Mouse (Mus musculus) retina, embryonic 14.5 days (tissue): Measurements from ENCODE around the gene Zc3h7b.

Experiments
- DNase-seq: peaks from one replicate; pipeline ENCODE4 v3.0.0-alpha.2; 2015; ENCODE audit warnings: low spot score

Zc3h7b gene

GRCm38 (mm10) chr15:81845724-81846123 lies 100.9 kb downstream of the Zc3h7b start:
- no peak for DNase-seq
